Mouse (Mus musculus) ES-E14 (cell line): ENCODE measurements around the gene Spam1. TPM values are rescaled to one million over a fixed set of nuclear protein-coding genes. Genes with fewer than 3 reads are reported as not detected.

Experiments used
- DNase-seq: peaks from one replicate; pipeline ENCODE4 v3.0.0-alpha.2; 2013; ENCODE audit warnings: low read depth, low spot score
- H3K27ac ChIP-seq: 2 replicates; pipeline ENCODE4 v1.5.1; 2012; ENCODE audit warnings: low read depth, mild to moderate bottlenecking, low read length, moderate library complexity, mixed read lengths; ENCODE audit not compliant: poor library complexity, insufficient read depth, severe bottlenecking
- H3K36me3 ChIP-seq: 2 replicates; pipeline ENCODE4 v1.6.1; 2012; ENCODE audit warnings: mild to moderate bottlenecking, low read length, moderate library complexity, mixed read lengths; ENCODE audit not compliant: control insufficient read depth, poor library complexity, insufficient read depth, severe bottlenecking
- H3K4me1 ChIP-seq, 2 experiments: fragments of 150-350 bp in 1 of 2; sonication (generic) in 1 of 2; 2 replicates each; pipeline ENCODE4 v1.6.1; 2012; ENCODE audit warnings: low read length in 2 of 2, mild to moderate bottlenecking in 1 of 2, mixed read lengths in 1 of 2; ENCODE audit not compliant: control insufficient read depth in 2 of 2, insufficient read depth in 2 of 2, poor library complexity in 1 of 2
- H3K4me3 ChIP-seq, 2 experiments: fragments of 150-350 bp in 1 of 2; sonication (generic) in 1 of 2; 2 replicates each; pipeline ENCODE4 v1.5.1; 2012; ENCODE audit warnings: low read length in 2 of 2, low read depth in 1 of 2, mild to moderate bottlenecking in 1 of 2, mixed read lengths in 1 of 2; ENCODE audit not compliant: insufficient read depth in 1 of 2, poor library complexity in 1 of 2, severe bottlenecking in 1 of 2
- H3K9ac ChIP-seq: 2 replicates; pipeline ENCODE4 v1.6.1; 2012; ENCODE audit warnings: low read depth, mild to moderate bottlenecking, low read length, mixed read lengths; ENCODE audit not compliant: poor library complexity, insufficient read depth, severe bottlenecking
- H3K9me3 ChIP-seq: fragments of 150-350 bp; sonication (generic); 2 replicates; pipeline ENCODE4 v1.6.1; 2012; ENCODE audit warnings: low read depth, mild to moderate bottlenecking, low read length; ENCODE audit not compliant: control insufficient read depth, insufficient read depth
- CHD2 ChIP-seq: IDR thresholded peaks from 2 replicates; pipeline ENCODE4 v1.6.1; 2014; ENCODE audit warnings: mild to moderate bottlenecking, low read depth, low read length, inconsistent platforms
- HCFC1 ChIP-seq: IDR thresholded peaks from 2 replicates; pipeline ENCODE4 v1.6.1; 2012; ENCODE audit warnings: low read length, inconsistent platforms, borderline replicate concordance; ENCODE audit not compliant: insufficient read depth
- MAFK ChIP-seq: IDR thresholded peaks from 2 replicates; pipeline ENCODE4 v1.6.1; 2014; ENCODE audit warnings: mild to moderate bottlenecking, low read depth, low read length, inconsistent platforms; ENCODE audit not compliant: insufficient read depth
- ZC3H11A ChIP-seq: IDR thresholded peaks from 2 replicates; pipeline ENCODE4 v1.6.1; 2012; ENCODE audit warnings: low read depth, mild to moderate bottlenecking, inconsistent platforms, low read length, borderline replicate concordance
- ZNF384 ChIP-seq: IDR thresholded peaks from 2 replicates; pipeline ENCODE4 v1.6.1; 2012; ENCODE audit warnings: low read depth, low read length, inconsistent platforms
- in situ Hi-C, 2 experiments: fragments of 600-800 bp; cut with MboI; formaldehyde crosslinking; loops; one replicate each; pipeline ENCODE4 v1.15.1; 2025; ENCODE audit warnings: low sequenced_read_pairs in 2 of 2, inconsistent platforms in 1 of 2; ENCODE audit not compliant: unreplicated experiment in 2 of 2
- total RNA-seq: library from RNA; depleted of rRNA; stranded (reverse); fragments of 300-350 nt; gene quantifications from 2 replicates; pipeline ENCODE4 v1.2.3, GENCODE M21; 2012; rRNA removed

Gene Spam1
- total RNA-seq, 1 experiment = not detected

DNA sequence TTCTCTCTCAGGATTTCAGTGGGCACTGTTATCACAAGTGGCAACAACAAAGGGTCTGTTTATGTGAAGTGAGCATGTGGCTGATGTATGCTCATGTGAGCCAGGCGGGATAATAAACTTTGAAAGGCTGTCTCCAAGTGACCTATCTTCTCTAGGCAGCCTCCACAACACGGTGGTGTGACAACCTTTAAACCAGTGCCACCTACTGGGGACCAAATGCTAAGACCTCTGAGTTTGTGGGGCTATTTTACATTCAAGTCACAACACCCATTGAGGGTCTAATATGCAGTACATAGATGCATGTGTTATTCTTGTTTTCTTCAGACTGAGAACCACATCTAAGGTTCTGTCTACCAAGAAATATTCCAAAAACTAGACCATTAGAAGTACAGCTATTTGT is 31.1 kb downstream of the Spam1 start:
- Histone ChIP-seq H3K4me3 (no peak overlapping the region), H3K9ac (no peak overlapping the region), H3K36me3 (no peaks in the 10 kb centered on the region), H3K4me1 (no peaks in the 10 kb centered on the region), H3K9me3 (no peaks in the 10 kb centered on the region), H3K27ac (no peak overlapping the region)
- TF ChIP-seq MAFK = no peak
- TF ChIP-seq ZNF384 = no peak
- no peak for TF ChIP-seq CHD2
- no peak for TF ChIP-seq HCFC1
- no peak for TF ChIP-seq ZC3H11A
- peak; percentile 9 for DNase-seq
- in situ Hi-C loops = no loop called here

Other genes starting within 250 kb of the Spam1 start
- 0.11 TPM in 1 of 2 replicates, not detected in the other for gene Lmod2, start 193.4 kb upstream of the Spam1 start, total RNA-seq
- 18.5 and 20.3 TPM in 2 replicates for gene Wasl, start 126.2 kb upstream of the Spam1 start, total RNA-seq
- not detected in 2 replicates for gene Hyal6, start 57.9 kb upstream of the Spam1 start, total RNA-seq
- gene Hyal4, start 42.9 kb upstream of the Spam1 start, total RNA-seq = not detected in 2 replicates
- not detected in 2 replicates for gene Hyal5, start 66.8 kb downstream of the Spam1 start, total RNA-seq
- 0.62 and 0.90 TPM in 2 replicates for gene Tmem229a, start 165.1 kb downstream of the Spam1 start, total RNA-seq